Mouse (Mus musculus): ENCODE measurements around the gene Uox. TPM values are rescaled to one million over a fixed set of nuclear protein-coding genes. Genes with fewer than 3 reads are reported as not detected.

The Uox gene
- polyA plus RNA-seq, 1 experiment from 2014 or later: not detected

- ATAC-seq (replicated peaks; ENCODE audit: insufficient number of reproducible peaks, low FRiP score, low TSS enrichment): no peak
- H3K27me3 ChIP-seq (ENCODE audit: control insufficient read depth, insufficient read depth, low read length): no peaks in the 10 kb centered on the region
- H3K27ac ChIP-seq (ENCODE audit: low read depth, low read length): no peak overlapping the region
- WGBS (ENCODE audit: insufficient replicate concordance): 76% methylated on average over 10 of the region's 10 CpGs
- no peak overlapping the region for H3K4me2 ChIP-seq
- no peaks in the 10 kb centered on the region for H3K4me1 ChIP-seq (ENCODE audit: control insufficient read depth, insufficient read depth, low read length)
- H3K9me3 ChIP-seq (replicated peaks; ENCODE audit: control insufficient read depth, low read length): no peaks in the 10 kb centered on the region
- H3K36me3 ChIP-seq (ENCODE audit: control insufficient read depth, insufficient read depth, low read length): no peaks in the 10 kb centered on the region
- no peak overlapping the region for H3K4me3 ChIP-seq (ENCODE audit: low read depth, low read length)
- no peak overlapping the region for H3K9ac ChIP-seq (ENCODE audit: low read depth, low read length)
Observed at GRCm38 (mm10) chr3:146610322-146610721, 40.1 kb downstream of the Uox start.

GRCm38 (mm10) chr3:146611261-146611660 is 41.0 kb downstream of the Uox start:
- Histone ChIP-seq H3K9ac (ENCODE audit: low read depth, low read length) (no peak overlapping the region), H3K27ac (ENCODE audit: low read depth, low read length) (no peak overlapping the region), H3K36me3 (ENCODE audit: control insufficient read depth, insufficient read depth, low read length) (no peaks in the 10 kb centered on the region), H3K9me3 (replicated peaks; ENCODE audit: control insufficient read depth, low read length) (no peaks in the 10 kb centered on the region), H3K4me2 (no peak overlapping the region), H3K4me3 (ENCODE audit: low read depth, low read length) (no peak overlapping the region), H3K27me3 (ENCODE audit: control insufficient read depth, insufficient read depth, low read length) (no peaks in the 10 kb centered on the region), H3K4me1 (ENCODE audit: control insufficient read depth, insufficient read depth, low read length) (no peaks in the 10 kb centered on the region)
- 77% methylated on average over 4 of the region's 4 CpGs for WGBS (ENCODE audit: insufficient replicate concordance)
- no peak for ATAC-seq (replicated peaks; ENCODE audit: insufficient number of reproducible peaks, low FRiP score, low TSS enrichment)

GRCm38 (mm10) chr3:146611821-146612220 is 41.6 kb downstream of the Uox start:
- H3K4me2 ChIP-seq: no peak overlapping the region
- 66% methylated on average over 4 of the region's 4 CpGs for whole genome bisulfite sequencing (ENCODE audit: insufficient replicate concordance)

GRCm38 (mm10) chr3:146615496-146615895 is 45.3 kb downstream of the Uox start, which contains the start of gene Dnase2b:
Gene Dnase2b (minus strand): TSS chr3:146615596.
- no peaks in the 10 kb centered on the region for H3K27me3 ChIP-seq (ENCODE audit: control insufficient read depth, insufficient read depth, low read length)
- H3K4me2 ChIP-seq: no peak within 1 kb of the TSS
- no peak within 1 kb of the TSS for H3K27ac ChIP-seq (ENCODE audit: low read depth, low read length)
- H3K4me3 ChIP-seq (ENCODE audit: low read depth, low read length): no peak within 1 kb of the TSS
- H3K36me3 ChIP-seq (ENCODE audit: control insufficient read depth, insufficient read depth, low read length): no peaks in the 10 kb centered on the region
- 79% methylated on average over 4 of the region's 4 CpGs for WGBS (ENCODE audit: insufficient replicate concordance)
- no peaks in the 10 kb centered on the region for H3K9me3 ChIP-seq (replicated peaks; ENCODE audit: control insufficient read depth, low read length)
- no peaks in the 10 kb centered on the region; the same call in 1 of the 2 replicates for H3K4me1 ChIP-seq (ENCODE audit: control insufficient read depth, insufficient read depth, low read length)
- no peak within 1 kb of the TSS for H3K9ac ChIP-seq (ENCODE audit: low read depth, low read length)
- no peak for ATAC-seq (replicated peaks; ENCODE audit: insufficient number of reproducible peaks, low FRiP score, low TSS enrichment)

More at GRCm38 (mm10) chr3:146611821-146612220, 41.6 kb downstream of the Uox start:
- Histone ChIP-seq H3K9me3 (replicated peaks; ENCODE audit: control insufficient read depth, low read length) (no peaks in the 10 kb centered on the region), H3K27me3 (ENCODE audit: control insufficient read depth, insufficient read depth, low read length) (no peaks in the 10 kb centered on the region), H3K36me3 (ENCODE audit: control insufficient read depth, insufficient read depth, low read length) (no peaks in the 10 kb centered on the region), H3K4me3 (ENCODE audit: low read depth, low read length) (no peak overlapping the region), H3K4me1 (ENCODE audit: control insufficient read depth, insufficient read depth, low read length) (no peaks in the 10 kb centered on the region), H3K9ac (ENCODE audit: low read depth, low read length) (no peak overlapping the region), H3K27ac (ENCODE audit: low read depth, low read length) (no peak overlapping the region)
- no peak for ATAC-seq (replicated peaks; ENCODE audit: insufficient number of reproducible peaks, low FRiP score, low TSS enrichment)

DNA sequence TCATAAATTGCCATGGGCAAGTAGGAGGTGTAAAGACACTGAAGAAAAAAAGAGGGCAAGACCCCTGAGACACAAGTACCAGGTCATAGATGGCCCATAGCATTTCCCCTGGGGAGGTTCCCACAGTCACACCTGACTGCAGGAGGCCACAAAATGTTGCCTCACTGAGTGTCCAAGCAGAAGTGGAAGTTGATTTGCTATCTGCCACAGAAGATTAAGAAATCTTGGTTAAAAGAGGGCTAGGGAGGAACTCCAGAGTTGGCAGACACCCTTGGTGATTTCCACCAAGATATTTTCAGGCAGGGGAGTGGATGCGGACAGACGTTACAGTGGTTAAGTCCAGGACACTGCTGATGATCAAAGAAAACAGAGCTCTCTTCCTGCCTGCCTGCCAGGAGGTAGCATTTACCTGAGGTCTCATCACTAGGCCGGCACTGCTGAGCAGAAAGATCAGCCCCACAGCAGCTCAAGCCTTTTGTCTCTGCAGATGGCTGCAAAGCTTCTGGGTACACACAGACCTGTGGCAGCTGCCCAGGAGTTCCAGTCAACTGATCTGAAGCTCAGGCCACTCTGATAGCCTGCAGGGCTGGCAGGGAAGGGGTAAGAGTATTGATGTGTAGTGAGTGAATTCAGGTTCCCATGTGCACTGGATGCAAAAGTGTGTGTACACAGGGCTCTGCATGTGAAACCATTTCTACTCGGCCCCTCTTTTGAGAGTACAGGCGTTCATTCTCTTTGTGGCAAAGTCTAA is 46.5 kb downstream of the Uox start:
- Histone ChIP-seq H3K4me1 (ENCODE audit: control insufficient read depth, insufficient read depth, low read length) (no peaks in the 10 kb centered on the region; the same call in 1 of the 2 replicates), H3K9ac (ENCODE audit: low read depth, low read length) (no peak overlapping the region), H3K4me2 (no peak overlapping the region), H3K27ac (ENCODE audit: low read depth, low read length) (no peak overlapping the region), H3K9me3 (replicated peaks; ENCODE audit: control insufficient read depth, low read length) (no peaks in the 10 kb centered on the region), H3K36me3 (ENCODE audit: control insufficient read depth, insufficient read depth, low read length) (no peaks in the 10 kb centered on the region), H3K27me3 (ENCODE audit: control insufficient read depth, insufficient read depth, low read length) (no peaks in the 10 kb centered on the region), H3K4me3 (ENCODE audit: low read depth, low read length) (no peak overlapping the region)
- no peak for ATAC-seq (replicated peaks; ENCODE audit: insufficient number of reproducible peaks, low FRiP score, low TSS enrichment)
- 64% methylated on average over 5 of the region's 5 CpGs for whole genome bisulfite sequencing (ENCODE audit: insufficient replicate concordance)

DNA sequence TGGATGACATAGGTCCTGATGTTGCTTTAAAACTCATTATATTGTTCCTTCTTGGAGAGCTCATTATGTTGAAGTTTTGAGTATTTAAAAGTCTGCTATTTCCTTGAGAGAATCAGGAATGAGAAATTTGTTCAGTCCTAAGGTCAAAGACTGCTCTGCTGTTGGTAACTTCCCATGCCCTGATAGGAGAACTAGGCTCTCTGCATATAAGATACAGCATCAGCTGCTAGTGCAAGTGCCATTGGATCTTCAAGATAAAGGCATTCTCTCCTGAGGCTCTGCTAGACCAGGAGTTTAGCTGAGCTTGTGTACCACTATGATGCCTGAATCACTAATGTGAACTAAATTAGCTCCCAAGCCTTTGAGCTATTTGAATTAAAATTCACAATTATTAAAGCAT is 47.7 kb downstream of the Uox start:
- no peaks in the 10 kb centered on the region; the same call in 1 of the 2 replicates for H3K4me1 ChIP-seq (ENCODE audit: control insufficient read depth, insufficient read depth, low read length)
- no peak overlapping the region for H3K9ac ChIP-seq (ENCODE audit: low read depth, low read length)
- H3K27ac ChIP-seq (ENCODE audit: low read depth, low read length): no peak overlapping the region
- ATAC-seq (replicated peaks; ENCODE audit: insufficient number of reproducible peaks, low FRiP score, low TSS enrichment): no peak
- no peak overlapping the region for H3K4me3 ChIP-seq (ENCODE audit: low read depth, low read length)
- no peaks in the 10 kb centered on the region for H3K27me3 ChIP-seq (ENCODE audit: control insufficient read depth, insufficient read depth, low read length)
- no peaks in the 10 kb centered on the region for H3K9me3 ChIP-seq (replicated peaks; ENCODE audit: control insufficient read depth, low read length)
- no peak overlapping the region for H3K4me2 ChIP-seq
- H3K36me3 ChIP-seq (ENCODE audit: control insufficient read depth, insufficient read depth, low read length): no peaks in the 10 kb centered on the region

GRCm38 (mm10) chr3:146618357-146618756 is 48.1 kb downstream of the Uox start:
- Histone ChIP-seq H3K4me2 (no peak overlapping the region), H3K27ac (ENCODE audit: low read depth, low read length) (no peak overlapping the region), H3K4me1 (ENCODE audit: control insufficient read depth, insufficient read depth, low read length) (no peaks in the 10 kb centered on the region; the same call in 1 of the 2 replicates), H3K27me3 (ENCODE audit: control insufficient read depth, insufficient read depth, low read length) (no peaks in the 10 kb centered on the region), H3K36me3 (ENCODE audit: control insufficient read depth, insufficient read depth, low read length) (no peaks in the 10 kb centered on the region), H3K9ac (ENCODE audit: low read depth, low read length) (no peak overlapping the region), H3K9me3 (replicated peaks; ENCODE audit: control insufficient read depth, low read length) (no peaks in the 10 kb centered on the region), H3K4me3 (ENCODE audit: low read depth, low read length) (no peak overlapping the region)
- ATAC-seq (replicated peaks; ENCODE audit: insufficient number of reproducible peaks, low FRiP score, low TSS enrichment): no peak
- 54% methylated on average over 4 of the region's 4 CpGs for whole genome bisulfite sequencing (ENCODE audit: insufficient replicate concordance)

GRCm38 (mm10) chr3:146620101-146620500 is 49.9 kb downstream of the Uox start:
- H3K9ac ChIP-seq (ENCODE audit: low read depth, low read length): no peak overlapping the region
- H3K36me3 ChIP-seq (ENCODE audit: control insufficient read depth, insufficient read depth, low read length): no peaks in the 10 kb centered on the region
- no peaks in the 10 kb centered on the region for H3K27me3 ChIP-seq (ENCODE audit: control insufficient read depth, insufficient read depth, low read length)
- ATAC-seq (replicated peaks; ENCODE audit: insufficient number of reproducible peaks, low FRiP score, low TSS enrichment): no peak
- H3K9me3 ChIP-seq (replicated peaks; ENCODE audit: control insufficient read depth, low read length): no peaks in the 10 kb centered on the region
- no peak overlapping the region for H3K27ac ChIP-seq (ENCODE audit: low read depth, low read length)
- H3K4me2 ChIP-seq: no peak overlapping the region
- no peaks in the 10 kb centered on the region; the same call in 1 of the 2 replicates for H3K4me1 ChIP-seq (ENCODE audit: control insufficient read depth, insufficient read depth, low read length)
- no peak overlapping the region for H3K4me3 ChIP-seq (ENCODE audit: low read depth, low read length)
- WGBS (ENCODE audit: insufficient replicate concordance): 80% methylated on average over 10 of the region's 10 CpGs

Data from heart, embryonic 11.5 days (tissue).